Mouse (Mus musculus) thymus, postnatal 10 days (tissue): ENCODE data around the gene Sec24d.
A peak's percentile ranks its signal among the peaks of the same experiment; 100 is the strongest.

Source experiments
- DNase-seq, 2 experiments: peaks; one replicate each; pipeline ENCODE4 v3.0.0; 2021; ENCODE audit warnings: low spot score in 2 of 2

Gene Sec24d

DNA sequence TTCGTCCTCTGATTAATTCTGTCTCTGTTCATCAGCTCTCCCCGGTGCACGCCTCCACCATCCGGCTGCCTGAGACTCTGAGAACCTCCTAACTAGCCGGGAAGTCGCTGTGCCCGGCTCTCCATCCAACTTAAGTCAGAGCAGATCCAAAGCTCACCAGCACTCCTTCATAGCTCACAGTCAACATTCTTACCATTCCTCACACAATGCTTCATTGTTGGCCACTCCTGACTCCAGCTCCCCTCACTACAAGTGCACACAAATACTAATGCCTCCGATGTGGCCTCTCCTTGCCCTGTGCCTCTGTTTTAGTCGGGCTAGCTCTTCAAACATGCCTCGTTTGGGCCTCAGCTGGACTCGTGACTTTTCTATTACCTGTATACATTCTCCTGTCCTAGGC is 29.4 kb downstream of the Sec24d start:
- DNase-seq: no peak

- DNase-seq: no peak
Observed at GRCm38 (mm10) chr3:123298283-123298682, 31.0 kb downstream of the Sec24d start.

DNA sequence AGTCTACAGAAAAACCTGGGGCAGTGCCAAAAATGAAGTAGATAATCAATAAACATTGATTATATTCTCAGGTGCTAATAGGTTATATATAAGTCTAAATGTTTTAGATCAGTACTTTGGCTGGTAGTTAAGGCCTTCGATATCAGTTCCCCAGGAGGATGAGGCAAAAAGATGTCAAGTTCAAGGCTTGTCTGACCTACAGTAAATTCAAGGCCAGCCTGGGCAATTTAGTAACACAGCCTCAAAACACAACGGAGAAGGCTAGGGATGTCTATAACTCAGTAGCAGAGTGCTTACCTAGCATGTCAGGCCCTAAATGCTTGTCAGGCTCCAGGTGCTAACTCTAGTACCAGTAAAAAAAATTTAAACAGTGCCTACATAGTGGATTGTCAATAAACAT is 34.3 kb downstream of the Sec24d start:
- no peak for DNase-seq

DNA sequence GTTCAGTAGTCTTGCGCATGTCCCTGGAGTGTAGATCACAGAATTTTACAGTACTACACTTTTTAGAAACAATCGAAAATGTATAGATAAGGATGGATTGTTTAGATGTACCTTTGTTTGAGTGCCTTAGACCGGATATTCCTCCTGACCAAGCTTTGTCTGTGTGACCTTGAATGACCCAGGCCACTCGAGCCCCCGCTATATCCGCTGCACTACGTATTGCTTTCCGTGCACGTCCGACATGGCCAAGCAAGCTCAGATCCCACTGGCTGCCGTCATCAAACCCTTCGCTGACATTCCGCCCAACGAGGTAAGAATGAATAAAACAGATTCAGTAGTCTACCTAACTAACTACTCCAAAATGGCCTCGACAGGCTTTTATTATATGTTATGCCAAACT is 38.4 kb downstream of the Sec24d start:
- no peak for DNase-seq

- no peak for DNase-seq
Observed at GRCm38 (mm10) chr3:123307446-123307845, 40.2 kb downstream of the Sec24d start.

GRCm38 (mm10) chr3:123309141-123309540 is 41.9 kb downstream of the Sec24d start:
- DNase-seq: no peak

- no peak for DNase-seq
Observed at GRCm38 (mm10) chr3:123312477-123313062, 45.3 kb downstream of the Sec24d start.

GRCm38 (mm10) chr3:123313477-123313876 is 46.2 kb downstream of the Sec24d start:
- no peak for DNase-seq

DNA sequence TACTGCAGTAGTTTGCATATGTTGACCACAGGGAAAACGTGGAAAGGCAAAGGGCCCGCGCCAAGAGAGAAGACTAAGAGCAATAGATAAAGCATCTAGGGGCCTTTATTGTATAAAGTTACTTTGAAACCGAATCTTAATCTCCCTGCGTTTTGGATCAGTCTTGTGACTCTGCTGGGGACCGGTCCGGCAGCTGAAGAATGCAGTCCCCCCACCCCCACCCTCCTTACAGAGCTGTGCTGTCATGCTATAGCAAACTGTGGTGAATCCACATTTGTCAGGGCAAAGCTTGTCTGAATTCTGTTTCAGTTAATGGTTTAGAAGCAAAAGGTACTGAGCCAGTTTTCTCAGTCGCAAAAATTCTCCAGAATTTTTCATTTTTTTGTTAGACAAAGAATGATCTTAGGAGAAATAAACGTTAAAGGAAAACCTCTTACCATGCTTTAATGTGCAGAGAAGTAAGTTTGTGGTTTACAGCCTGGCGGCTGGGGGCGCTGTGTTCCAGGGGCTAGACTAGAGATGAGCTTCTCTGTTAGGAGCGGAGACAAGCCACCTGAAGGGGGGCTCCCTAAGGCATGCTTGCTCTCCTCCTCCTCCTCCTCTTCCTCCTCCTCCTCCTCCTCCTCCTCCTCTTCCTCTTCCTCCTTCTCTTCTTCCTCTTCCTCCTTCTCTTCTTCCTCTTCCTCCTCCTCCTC is 46.8 kb downstream of the Sec24d start:
- no peak for DNase-seq

GRCm38 (mm10) chr3:123316066-123316465 is 48.8 kb downstream of the Sec24d start:
- DNase-seq: peak; percentile 5 to 8

DNA sequence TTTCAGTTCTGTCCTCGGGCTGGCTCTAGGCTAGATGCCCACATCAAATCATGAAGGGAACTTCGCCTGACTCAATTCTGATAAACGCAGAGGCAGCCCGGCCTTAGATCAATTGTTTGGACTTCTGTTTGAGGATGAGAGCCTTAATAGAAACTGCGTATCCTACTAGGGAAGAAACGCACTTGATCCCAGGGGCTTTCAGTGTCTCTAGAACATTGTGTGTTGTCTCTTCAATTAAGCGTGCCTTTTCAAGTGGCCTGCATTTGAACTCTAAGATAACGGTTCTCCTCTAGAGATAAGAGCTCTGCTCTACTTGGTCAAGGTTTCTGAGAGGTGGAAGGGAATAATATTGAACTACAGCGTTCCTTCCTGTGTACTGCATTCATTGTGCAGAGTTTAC is 49.8 kb downstream of the Sec24d start:
- DNase-seq: no peak

- no peak for DNase-seq
Observed at GRCm38 (mm10) chr3:123320341-123320740, 53.1 kb downstream of the Sec24d start.

DNA sequence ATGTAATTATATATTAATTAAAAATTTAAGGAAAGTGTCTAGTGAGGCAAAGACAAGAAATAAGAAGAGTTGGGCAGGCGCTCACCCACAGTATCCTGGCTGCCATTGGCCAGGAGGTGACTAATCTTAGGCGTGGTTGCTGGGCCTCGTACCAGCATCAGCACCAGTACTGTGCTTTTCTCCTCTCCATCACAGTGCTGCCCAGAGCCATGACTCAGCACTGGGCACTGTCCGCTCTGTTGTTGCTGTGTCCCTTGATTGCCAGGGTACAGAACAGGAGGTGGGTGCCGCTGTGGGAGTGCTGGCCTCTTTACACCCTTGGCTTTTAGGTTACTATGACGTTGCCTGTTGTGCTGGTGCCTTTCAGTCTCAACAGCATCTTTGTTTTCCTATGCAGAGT is 54.4 kb downstream of the Sec24d start:
- no peak for DNase-seq

DNA sequence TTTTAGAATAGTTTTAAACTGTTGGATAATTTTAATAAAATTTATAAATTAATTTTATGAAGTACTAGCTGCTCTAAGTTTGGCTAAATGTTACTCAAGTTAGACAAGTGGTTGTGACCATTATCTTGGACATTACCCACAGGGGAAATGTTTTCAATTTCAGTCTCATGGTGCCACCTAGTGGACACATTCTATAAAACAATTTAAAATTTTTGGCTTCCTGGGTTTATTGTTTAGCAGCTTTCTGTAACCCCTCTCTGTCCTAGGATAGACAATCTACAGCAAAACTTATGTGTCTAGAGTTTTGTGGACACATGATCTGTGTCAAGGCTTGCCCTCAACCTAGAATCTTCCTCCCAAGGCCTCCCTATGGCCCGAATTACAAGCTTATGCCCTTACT is 54.9 kb downstream of the Sec24d start:
- DNase-seq: peak in 1 of 2 experiments; percentile 35

DNA sequence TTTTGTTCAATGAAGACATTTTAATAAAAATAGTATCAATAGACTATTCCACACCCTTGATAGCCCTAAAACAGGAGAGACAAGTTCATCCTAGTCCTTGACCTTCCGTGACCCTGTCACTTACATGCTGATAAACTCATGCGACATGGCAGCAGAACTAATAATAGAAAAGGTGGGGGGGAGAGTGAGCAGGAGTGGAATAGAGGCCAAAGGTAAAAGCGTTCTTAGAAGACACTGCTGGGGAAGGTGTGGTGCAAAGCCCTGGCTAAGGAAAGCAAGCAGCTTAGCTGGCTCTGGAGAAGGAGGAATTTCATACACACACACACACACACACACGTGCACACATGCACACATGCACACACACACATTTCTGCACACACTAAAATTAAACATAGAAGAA is 57.1 kb downstream of the Sec24d start:
- DNase-seq: no peak

GRCm38 (mm10) chr3:123329251-123329650 is 62.0 kb downstream of the Sec24d start:
- no peak for DNase-seq

DNA sequence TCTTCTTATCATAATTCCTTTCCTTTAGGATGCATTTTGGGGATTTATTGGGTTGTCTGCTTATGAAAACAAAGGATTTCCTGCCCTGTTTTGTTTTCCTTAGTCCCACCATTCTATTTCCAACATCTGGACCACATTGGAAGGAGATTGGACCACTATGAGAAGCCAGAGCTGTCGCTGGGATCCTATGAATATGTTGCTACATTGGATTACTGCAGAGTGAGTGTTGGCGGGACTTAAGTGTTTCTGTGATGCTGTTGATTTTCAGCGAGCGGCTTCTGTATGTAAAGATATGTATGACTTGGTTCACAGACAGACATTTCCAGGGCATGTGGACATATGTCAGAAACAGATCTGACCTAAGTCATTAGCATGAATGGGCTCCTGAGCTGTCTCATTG is 63.0 kb downstream of the Sec24d start:
- no peak for DNase-seq

GRCm38 (mm10) chr3:123332330-123333054 is 65.2 kb downstream of the Sec24d start:
- DNase-seq: no peak

DNA sequence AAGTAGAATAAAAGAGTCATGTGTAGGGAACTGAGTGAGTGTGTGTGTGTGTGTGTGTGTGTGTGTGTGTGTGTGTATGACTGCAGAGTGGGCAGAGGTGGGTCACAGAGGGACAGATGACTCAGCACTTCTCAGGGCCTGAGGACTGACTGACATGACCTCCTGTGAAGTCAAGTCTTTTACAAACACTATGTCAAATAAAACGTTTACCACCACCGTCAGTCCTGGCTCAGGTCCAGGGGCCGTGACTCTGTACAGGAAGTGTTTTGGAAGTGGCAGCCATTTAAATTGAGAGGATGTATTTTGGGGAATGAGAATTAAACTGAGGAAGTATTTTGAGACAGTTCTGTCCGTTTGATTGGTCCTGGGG is 65.8 kb downstream of the Sec24d start:
- DNase-seq: no peak

- DNase-seq: no peak
Observed at GRCm38 (mm10) chr3:123334947-123335346, 67.7 kb downstream of the Sec24d start.

DNA sequence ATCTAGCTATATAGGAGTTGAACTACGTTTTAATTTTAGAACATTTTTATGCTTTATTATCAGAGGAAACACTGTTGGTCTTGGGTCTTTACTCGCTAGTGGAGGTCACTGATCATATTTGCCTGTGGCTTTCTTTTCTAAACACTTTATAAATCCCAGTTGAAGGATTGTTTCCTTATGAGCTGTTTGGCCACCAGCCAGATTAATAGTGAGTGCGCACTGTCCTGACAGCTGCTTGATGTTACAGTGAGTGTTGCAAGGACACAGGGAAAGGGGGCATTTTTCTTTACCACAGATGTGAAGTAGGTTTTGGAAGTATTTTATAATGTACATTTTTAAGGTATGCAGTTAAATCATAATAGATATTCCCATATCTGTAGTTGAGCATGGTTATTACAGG is 68.2 kb downstream of the Sec24d start:
- DNase-seq: no peak

DNA sequence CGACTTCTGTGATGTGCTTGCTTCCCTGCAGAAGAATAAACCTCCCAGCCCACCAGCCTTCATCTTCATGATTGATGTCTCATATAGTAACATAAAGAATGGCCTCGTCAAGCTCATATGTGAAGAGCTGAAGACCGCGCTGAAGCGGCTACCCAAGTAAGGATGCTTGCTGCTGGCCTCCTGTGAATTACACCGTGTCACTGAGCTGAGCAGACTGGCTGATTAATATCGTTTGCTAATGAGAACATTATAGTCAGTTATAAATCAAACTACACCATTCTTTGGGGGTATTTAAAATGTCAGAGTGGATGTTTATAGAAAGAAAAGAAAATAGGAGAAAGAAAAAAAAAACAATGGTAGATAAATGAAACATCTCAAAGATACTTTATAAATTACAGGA is 69.2 kb downstream of the Sec24d start:
- no peak for DNase-seq

DNA sequence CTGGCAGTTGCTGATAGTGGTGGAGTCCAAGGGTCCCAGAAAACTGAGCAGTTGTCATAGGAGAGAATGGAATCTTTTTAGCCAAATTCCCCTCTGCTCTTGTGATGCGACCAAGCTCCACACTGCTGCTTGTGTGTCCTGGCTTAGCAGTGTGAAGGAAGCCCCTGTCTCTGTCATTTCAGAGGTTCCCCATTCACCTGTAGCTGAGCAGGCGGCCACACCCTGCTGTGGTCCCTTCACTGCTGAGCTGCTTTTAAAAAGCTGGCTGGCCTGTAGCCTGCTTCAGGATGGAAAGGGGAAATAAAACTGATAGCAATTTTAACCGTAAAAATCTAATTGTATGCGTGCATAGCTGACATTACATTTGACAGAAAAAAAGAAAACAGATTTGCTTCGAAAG is 69.7 kb downstream of the Sec24d start:
- DNase-seq: no peak
